Mouse (Mus musculus): ENCODE data around the gene Foxc1.

DNA sequence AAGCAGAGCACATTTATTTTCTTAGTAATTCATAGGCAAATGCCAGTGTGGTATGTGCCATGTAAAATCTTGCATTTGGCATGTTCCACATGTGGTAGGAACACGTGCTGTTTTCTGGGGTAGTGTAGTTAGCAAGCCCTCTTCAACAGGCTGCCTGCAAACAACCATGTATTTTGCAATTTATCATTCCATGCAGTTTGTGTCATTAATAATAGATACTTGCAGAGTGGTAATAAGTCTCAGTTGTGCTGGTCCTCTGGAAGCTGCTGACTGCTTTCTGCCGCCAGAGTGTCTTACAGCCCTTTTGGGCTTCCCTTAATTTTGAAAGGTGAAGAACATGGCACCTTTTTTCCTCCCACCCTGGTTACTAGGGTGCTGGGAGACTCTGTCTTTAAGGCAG, 6.3 kb downstream of the Foxc1 start:
- no peak for TF ChIP-seq KAT2A (IDR thresholded peaks at IDR 0.05; ENCODE audit: insufficient replicate concordance, low read length)
- TF ChIP-seq ETS1 (conservative IDR thresholded peaks at IDR 0.05; ENCODE audit: low read depth, low read length): no peak
- TF ChIP-seq CTCF (conservative IDR thresholded peaks at IDR 0.05 in 1 of 2, IDR thresholded peaks at IDR 0.05 in 1 of 2; ENCODE audit: low read depth in 2 of 2, low read length in 2 of 2): no peak

Measured in CH12.LX (cell line).